Mouse (Mus musculus) adrenal gland (tissue): Measurements from ENCODE around the gene Yars2.

Source experiments
- intact Hi-C: fragments of 180-260 bp; cut with DNase I; formaldehyde crosslinking; loops from one replicate; pipeline ENCODE4 v1.15.1; 2025
- long read RNA-seq, 2 experiments: library from polyadenylated mRNA; unstranded; transcript quantifications; one replicate each; pipeline ENCODE4 v2.0.0; 2020; ENCODE audit warnings: borderline replicate concordance in 1 of 2; ENCODE audit not compliant: insufficient replicate concordance in 1 of 2

Yars2 gene
- long read RNA-seq, experiment 1, transcript Yars2-201 (5 exons, 1,574 nt): major isoform, 26 of 38 reads
- long read RNA-seq, experiment 1, transcript Yars2-203 (5 exons, 1,528 nt): minor isoform, 8 of 38 reads
- long read RNA-seq, experiment 1, partial matches to known transcripts: 1 of 38 reads
- long read RNA-seq, experiment 1, other reads (novel, unspliced or antisense): 3 of 38 reads
- long read RNA-seq, experiment 2, transcript Yars2-203 (5 exons, 1,528 nt): minor isoform, 12 of 59 reads
- long read RNA-seq, experiment 2, transcript Yars2-201 (5 exons, 1,574 nt): major isoform, 43 of 59 reads
- long read RNA-seq, experiment 2, partial matches to known transcripts: 0 of 59 reads
- long read RNA-seq, experiment 2, other reads (novel, unspliced or antisense): 2 of 59 reads

GRCm38 (mm10) chr16:16302369-16303137 is at the start of gene Yars2:
Gene Yars2, plus strand, starts transcription at chr16:16302965.
- intact Hi-C loops: loop anchor here (5.0 kb wide), 1 partner anchor 100 kb away; no protein-coding TSS in a partner anchor

GRCm38 (mm10) chr16:16253326-16254074 is 49.3 kb upstream of the Yars2 start:
- intact Hi-C loops: no loop called here

- intact Hi-C loops: no loop called here
Observed at GRCm38 (mm10) chr16:16255217-16255616, 47.5 kb upstream of the Yars2 start.

DNA sequence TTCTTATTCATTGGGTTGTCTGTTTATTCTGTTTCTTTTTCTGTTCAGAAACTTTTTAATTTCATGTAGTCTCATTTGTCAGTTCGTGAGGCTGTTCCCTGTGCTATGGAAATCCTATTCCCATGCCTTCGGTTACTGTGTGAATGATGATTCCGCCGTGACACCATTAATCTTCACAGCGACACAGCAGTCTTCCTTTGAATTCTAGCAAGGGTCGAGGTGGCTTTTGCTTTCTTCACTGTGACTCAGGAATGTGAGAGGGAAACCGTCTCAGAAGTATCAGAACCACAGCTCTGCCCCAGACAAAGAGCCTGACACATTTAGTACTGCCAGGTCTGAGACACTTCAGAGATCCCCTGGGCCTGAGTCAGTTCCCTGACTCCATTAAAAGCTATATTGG is 46.9 kb upstream of the Yars2 start:
- intact Hi-C loops: no loop called here

GRCm38 (mm10) chr16:16256672-16257071 is 46.1 kb upstream of the Yars2 start:
- intact Hi-C loops: no loop called here

- intact Hi-C loops: no loop called here
Observed at GRCm38 (mm10) chr16:16260882-16261281, 41.9 kb upstream of the Yars2 start.

- intact Hi-C loops: no loop called here
Observed at GRCm38 (mm10) chr16:16261481-16261880, 41.3 kb upstream of the Yars2 start.

DNA sequence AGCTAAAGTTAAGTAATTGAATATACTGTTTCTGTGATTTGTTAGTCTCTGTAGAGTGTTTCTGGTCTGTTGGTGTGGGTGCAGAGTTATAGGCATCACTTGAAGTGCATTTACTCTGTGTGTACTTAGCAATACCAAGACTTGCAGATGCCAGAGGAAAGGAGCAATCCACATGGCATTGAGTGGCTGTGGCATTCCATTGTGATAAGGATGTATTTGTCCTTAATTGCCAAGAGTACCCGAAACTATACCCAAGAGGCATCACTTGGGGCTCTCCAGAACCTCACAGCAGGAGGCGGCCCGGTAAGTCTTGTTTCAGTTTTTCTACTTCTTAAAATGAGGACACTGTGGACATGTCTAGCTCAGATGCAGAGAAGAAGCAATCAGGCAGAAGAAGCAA is 40.3 kb upstream of the Yars2 start:
- intact Hi-C loops: no loop called here

DNA sequence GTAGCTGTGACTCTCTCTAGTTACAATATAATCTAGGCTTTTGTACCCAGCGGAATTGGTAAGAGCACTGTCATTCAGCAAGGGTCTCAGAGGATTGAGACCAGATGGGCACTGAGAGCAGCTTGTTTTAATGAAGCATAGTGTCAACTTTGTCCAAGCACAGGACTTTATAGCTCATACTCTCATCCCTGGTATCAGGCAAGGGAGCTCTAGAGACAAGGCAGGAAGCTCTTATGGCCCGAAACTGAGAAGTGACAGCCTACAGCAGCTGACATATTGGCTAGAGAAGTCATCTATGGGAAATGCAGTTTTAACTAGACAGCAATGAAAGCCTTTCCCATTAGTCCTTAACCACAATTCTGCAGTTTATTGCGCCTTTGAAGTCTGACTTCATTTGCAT is 29.8 kb upstream of the Yars2 start:
- intact Hi-C loops: no loop called here

- intact Hi-C loops: no loop called here
Observed at GRCm38 (mm10) chr16:16273752-16274151, 29.0 kb upstream of the Yars2 start.

GRCm38 (mm10) chr16:16303138-16303827 is 518 bp downstream of the Yars2 start:
- intact Hi-C loops: loop anchor here (5.0 kb wide), 1 partner anchor 101 kb away; no protein-coding TSS in a partner anchor

- intact Hi-C loops: loop anchor here (5.0 kb wide), 1 partner anchor 102 kb away; no protein-coding TSS in a partner anchor
Observed at GRCm38 (mm10) chr16:16303888-16304287, 1.1 kb downstream of the Yars2 start.

DNA sequence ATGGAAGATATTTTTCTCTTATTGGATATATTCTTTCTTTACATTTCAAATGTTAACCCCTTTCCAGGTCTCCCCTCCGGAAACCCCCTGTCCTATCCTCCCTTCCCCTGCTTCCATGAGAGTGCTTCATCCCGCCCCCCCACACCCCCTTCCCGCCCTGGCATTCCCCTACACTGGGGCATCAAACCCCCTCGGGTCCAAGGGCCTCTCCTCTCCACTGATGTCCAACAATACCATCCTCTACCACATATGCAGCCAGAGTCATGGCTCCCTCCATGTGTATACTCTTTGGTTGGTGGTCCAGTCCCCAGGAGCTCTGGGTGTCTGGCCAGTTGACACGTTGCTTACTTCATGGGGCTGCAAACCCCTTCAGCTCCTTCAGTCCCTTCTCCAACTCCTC is 8.6 kb downstream of the Yars2 start:
- intact Hi-C loops: no loop called here

GRCm38 (mm10) chr16:16325775-16326336 is 23.1 kb downstream of the Yars2 start:
- intact Hi-C loops: no loop called here

DNA sequence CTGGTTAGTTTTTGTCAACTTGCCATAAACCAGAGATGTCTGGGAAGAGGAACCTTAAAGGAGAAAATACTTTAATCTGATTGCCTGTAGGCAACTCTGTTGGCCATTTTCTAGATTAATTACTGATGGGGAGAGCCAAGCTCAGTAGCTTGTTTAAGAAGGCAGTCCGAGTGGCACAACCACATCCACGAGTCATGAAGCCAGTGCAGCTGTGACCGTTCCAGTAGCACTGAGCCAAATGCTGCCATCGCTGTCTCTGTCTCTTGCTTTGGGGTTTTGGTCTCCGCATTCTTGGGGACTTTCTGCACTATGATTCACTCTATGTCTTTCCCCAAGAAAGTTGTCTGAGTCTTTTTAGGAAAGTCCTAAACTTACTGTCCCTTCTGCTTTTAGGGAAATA is 43.7 kb downstream of the Yars2 start:
- intact Hi-C loops: no loop called here

DNA sequence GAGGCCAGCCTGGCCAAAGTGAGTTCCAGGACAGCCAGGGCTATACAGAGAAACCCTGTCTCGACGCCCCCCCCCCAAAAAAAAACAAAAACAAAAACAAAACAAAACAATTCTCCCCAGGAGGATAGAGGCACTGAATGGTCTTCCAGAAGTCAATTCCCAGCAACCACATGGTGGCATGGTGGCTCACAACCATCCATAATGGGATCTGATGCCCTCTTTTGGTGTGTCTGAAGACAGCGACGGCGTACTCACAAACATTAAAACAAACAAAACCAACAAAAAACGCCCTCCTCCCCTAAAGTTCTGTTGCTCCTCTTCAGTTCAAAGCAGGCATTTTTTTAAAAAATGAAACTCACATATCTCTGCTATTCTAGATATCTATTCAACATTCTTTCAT is 55.1 kb downstream of the Yars2 start:
- intact Hi-C loops: loop anchor here (10.0 kb wide), 1 partner anchor 227 kb away; no protein-coding TSS in a partner anchor

- intact Hi-C loops: loop anchor here (10.0 kb wide), 1 partner anchor 226 kb away; no protein-coding TSS in a partner anchor
Observed at GRCm38 (mm10) chr16:16358481-16359100, 55.8 kb downstream of the Yars2 start, which contains the start of gene Dnm1l. Gene Dnm1l, minus strand, starts transcription at chr16:16358959.

DNA sequence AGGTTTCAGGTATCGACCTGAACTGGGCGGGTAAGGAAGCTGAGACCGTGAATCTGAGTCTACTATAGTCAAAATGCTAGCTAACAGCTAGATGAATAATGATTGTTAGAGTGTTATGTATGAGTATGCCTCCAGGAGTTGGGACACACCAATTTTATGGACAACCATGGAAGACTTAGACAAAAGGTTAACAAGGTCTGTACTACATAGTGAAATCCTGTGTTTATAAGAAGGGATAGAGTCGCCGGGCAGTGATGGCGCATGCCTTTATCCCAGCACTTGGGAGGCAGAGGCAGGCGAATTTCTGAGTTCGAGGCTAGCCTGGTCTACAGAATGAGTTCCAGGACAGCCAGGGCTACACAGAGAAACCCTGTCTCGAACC is 56.3 kb downstream of the Yars2 start:
- intact Hi-C loops: loop anchor here (10.0 kb wide), 1 partner anchor 226 kb away; no protein-coding TSS in a partner anchor
